Mouse (Mus musculus) thymus, adult 18-20 months (tissue): Measurements from ENCODE around the gene Tenm4.

Experiments
- DNase-seq, 2 experiments: peaks; one replicate each; pipeline ENCODE4 v3.0.0; 2022; ENCODE audit warnings: mixed read lengths in 2 of 2

Tenm4 gene

DNA sequence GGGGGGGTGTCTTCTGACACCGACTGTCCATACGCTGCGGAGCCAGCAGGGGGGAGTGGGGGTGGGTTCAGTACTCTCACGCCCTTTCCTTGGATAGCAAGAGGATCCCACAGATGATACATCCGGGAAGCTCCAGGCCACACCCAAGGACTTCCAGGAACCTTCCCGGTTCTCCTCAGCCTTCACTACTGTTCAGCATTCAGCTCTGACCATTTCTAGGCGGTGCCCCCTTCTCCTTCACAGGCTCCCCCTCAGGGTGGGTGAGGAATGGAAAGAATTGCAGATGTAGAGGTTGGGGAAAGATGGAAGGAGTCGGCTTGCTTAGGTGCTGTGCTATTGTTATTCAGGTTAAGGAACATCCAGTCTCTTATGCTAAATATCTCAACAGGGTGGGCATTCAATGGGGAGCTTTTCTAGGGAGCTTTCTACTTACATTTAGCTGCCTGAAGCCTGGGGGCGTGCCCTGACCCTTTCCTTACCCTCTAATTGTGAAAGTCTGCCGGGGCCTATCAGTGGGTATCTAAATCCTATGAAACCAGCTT, 33.8 kb downstream of the Tenm4 start:
- DNase-seq = no peak

DNA sequence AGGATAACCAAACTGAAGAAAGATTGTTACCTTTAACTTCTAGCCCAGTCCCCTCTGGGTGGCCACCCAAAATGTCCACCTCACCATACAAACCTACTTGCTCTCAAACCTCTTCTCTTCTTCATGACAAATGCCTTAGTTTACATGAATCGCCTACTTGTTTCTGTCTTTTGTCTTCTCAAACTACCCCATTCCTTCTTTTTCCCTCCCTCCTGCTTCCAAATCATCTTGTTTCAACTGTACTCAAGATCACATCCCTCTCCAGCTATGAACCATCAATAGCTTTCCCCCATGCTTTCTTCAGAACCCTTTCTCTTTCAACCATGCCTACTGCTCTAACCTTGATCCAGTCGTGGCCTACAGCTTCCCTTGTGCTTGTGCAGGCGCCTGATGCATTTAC, 36.0 kb downstream of the Tenm4 start:
- DNase-seq = no peak

- no peak for DNase-seq
Measured at GRCm38 (mm10) chr7:96209783-96210524, 38.9 kb downstream of the Tenm4 start.

DNA sequence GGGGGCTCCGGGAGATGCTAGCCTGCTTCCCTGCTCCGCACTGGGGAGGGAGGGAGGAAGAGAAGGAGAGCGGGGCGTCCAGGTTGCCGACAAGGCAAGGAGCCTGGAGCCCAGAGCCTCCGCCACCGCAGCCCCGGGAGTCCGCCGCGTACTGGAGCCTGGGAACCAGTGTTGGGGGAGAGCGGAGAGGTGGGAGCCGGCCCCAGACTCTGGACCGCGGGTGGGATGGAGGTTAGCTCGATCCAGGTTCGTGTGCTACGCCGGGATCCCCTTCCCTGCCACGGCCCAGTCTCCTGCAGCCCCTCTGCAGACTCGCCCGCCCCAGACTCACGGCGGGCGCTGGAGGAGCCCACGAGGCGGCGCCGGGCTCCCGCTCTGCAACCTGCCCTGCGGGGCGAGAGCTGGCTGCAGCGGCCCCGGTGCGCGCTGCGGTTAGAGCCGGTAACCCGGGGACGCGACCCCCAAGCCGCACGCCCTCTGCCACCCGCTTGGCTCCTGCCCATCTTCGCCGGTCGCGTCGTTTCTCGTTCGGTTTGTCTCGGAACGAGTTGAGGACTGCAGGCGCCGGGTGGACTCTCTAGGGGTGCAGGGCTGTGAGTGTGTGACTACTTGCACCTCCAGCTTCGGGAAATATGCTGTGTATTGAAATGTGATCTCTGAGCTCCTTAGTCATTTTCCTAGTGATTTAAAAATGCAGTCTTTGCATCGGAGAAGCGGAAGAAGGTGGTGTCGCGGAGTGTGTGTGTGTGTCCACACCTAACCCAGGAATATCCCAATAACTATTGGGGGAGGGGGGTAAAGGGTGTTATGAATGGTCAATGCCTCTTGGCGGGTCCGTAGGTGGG, 39.7 kb downstream of the Tenm4 start:
- DNase-seq = no peak

- no peak for DNase-seq
Measured at GRCm38 (mm10) chr7:96211618-96212021, 40.6 kb downstream of the Tenm4 start.

DNA sequence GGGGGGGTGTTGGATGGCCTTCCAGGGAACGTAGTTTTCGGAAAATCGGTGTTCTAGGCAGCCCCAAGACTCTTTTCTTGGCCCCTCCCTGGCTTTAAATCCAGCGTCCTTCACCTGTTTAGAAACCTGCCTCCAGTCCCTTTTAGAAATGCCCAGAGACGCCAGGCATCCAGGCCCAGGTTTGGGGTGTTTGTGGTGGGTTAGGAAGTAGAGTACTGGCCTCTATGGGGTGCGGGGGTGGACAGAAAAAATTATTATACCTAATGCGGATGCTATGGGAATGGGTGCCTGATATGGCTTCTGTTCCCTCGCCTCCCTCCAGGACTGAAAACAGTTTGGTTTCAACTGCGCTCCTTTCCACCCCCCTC, 41.2 kb downstream of the Tenm4 start:
- no peak for DNase-seq

GRCm38 (mm10) chr7:96212592-96213541, 41.8 kb downstream of the Tenm4 start:
- no peak for DNase-seq

DNA sequence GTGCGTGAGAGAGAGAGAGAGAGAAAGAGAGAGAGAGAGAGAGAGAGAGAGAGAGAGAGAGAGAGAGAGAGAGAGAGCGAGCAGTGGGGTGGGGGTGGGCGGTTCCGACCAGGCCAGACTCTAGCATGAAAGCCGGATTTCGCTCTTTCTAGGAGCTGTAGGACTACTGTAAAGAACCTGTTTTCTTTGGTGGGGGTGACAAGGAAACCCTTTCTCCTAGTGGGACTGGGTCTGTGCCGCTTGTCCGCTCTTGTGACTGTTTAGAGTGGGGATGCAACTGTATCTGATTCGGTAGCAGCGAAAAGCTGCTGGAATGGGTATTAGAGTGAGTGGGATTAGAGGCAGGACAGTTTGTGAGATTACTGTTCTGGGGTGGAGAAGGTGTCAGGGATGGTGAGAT, 42.7 kb downstream of the Tenm4 start:
- DNase-seq = no peak

GRCm38 (mm10) chr7:96214876-96215275, 43.8 kb downstream of the Tenm4 start:
- no peak for DNase-seq

DNA sequence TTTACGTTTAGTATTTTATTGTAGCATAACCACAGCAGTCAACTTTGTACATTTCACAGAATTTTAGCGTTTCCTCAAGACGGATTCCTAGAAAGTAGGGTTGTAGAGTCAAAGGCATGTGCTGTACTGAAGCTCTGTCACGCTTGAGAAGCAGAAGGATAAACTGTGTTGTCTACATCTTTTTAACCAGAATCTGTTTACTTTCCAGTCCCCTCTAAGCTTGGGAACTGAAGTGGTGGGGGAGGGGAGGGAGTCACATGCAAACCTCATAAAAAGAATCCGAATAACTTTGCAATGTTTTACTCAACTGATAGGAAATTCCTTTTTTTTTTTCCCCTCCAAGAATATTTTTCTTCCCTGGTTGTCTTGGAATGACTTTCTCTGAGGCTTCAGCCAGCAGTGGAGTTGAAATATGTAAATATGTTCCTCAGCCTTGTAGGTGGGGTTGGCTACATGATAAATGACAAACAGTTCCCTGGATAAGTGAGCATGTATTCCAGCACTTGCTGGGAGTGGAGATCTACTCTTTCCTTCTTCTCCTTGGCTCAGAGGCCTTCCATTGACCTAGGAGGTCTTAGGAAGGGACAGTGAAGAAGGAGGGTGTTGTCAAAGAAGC, 45.0 kb downstream of the Tenm4 start:
- no peak for DNase-seq

DNA sequence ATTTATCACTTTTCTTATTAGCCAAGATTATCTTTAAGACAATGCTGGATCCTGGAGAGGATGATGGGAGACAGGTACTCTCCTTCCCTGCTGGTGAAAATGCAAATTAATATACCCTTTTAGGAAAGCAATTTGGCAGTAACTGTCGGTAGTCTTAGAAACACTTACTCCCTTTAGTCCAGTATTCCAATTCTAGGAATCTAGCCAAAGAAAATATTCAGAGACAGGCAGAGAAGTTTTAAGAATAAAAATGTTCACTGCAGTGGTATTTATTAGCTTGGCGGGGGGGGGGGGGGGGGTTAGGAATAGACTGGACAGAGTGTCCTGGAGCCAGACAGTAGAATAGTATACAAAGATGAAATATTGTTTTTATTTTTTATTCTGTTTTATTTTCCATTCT, 48.3 kb downstream of the Tenm4 start:
- DNase-seq = no peak

DNA sequence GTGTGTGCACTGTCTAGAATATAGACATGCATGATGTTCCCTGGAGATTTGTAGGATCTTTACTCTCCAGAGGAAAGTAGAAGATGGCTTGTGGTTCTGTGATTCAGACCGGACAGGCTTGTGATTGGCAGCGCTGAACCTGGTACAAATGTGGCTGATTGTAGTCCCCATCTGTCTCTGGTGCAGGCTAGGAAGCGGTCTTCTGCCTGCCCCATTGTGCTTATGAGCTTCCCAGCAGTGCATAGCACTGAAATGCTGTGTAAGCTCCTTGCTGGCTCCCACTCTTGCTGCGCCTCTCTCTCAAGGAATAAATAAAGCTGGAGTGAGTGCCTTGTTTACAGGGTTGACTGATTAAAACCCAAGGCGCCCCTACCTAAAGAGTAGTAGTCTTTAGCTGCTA, 49.6 kb downstream of the Tenm4 start:
- DNase-seq = no peak

- no peak for DNase-seq
Measured at GRCm38 (mm10) chr7:96222569-96222968, 51.5 kb downstream of the Tenm4 start.

DNA sequence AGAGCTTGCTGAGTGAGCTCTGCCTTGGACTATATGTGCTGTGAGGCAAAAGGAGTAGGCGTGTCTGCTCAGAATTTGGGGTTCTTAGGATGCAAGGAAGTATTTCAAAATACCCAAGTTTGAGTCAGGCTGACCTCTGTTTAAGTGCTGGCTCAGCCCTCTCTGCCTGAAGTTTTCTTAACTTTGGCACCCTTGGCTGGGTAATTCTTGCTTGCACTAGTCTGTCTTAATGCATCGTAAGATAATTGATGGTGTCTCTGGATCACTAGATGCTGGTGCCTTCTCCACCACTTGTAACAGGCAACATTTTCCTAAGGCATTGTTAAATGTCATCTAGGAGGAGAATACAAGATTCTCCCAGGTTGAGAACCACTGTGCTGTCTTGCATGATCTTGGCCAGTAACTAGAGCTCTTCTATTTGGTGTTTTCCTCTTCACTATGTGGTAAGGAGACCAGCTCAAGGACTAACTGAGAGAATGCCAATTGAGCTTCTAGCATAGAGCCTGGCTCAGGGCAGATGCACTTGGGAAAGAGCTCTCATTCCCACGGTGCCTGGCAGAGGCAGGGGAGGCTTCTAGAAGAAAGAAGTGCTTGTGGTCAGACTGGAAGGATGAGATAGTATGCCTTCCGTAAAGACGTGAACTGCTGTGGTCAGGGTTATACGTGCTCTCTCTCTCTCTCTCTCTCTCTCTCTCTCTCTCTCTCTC, 57.7 kb downstream of the Tenm4 start:
- DNase-seq = no peak

DNA sequence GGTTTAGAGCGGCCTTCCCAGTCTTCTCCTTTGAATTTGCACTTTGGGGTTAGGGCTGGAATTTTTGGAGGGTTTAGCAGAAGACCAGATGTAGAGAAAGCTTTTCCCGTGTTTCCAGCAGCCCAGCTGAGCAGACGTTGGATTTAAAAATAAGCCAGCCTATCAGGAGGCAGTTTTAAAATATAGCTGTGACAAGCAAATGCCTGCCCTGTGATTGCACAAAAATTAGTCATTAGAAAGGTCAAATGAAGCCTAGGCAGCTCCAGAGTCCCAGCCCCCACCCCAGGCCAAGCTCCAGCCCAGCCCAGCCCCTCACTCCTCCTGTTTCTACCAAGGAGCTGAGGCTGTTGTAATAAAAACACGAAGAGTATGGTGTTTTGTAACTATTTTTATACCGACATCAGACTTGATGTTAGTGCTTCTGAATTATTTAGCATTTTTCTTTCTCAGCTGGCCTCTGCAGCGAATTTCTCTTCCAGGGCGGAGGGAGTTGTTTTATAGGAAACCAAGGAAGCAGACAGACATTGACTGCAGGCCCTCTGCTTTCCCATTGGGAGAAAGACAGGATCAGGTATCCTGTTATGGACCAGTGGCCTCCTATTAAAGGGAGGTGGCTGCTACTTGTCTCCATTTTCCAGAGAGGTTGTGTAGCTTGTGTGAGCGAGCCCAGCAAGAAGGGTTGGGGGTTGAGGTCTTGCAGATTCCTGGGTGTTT, 59.1 kb downstream of the Tenm4 start:
- no peak for DNase-seq

DNA sequence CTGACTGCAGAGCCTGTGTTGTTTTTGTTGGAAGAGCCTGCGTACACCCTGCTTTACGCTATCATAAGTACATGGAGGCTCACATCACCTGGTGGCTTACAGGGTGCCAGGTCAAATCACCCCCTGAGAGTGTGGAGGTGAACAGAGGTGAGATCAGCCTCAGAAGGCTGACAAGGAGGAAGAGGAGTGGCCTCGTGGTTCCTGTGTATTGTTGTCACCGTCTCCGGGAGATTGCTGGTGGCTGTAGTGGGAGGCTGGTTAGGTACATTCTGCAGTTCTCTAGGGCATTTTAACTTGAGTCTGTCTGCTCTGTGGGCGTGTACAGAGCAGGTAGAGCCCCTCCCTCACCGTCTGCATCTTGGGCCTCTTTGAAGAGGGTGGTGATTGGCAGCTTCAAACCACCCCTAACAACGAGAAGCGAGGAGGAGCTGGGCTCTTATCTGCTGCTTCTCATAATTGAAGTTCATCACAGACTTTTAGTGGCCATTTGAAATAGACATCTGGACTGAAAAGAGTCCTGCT, 59.7 kb downstream of the Tenm4 start:
- DNase-seq = no peak

- DNase-seq = no peak
Measured at GRCm38 (mm10) chr7:96235847-96236246, 64.8 kb downstream of the Tenm4 start.

DNA sequence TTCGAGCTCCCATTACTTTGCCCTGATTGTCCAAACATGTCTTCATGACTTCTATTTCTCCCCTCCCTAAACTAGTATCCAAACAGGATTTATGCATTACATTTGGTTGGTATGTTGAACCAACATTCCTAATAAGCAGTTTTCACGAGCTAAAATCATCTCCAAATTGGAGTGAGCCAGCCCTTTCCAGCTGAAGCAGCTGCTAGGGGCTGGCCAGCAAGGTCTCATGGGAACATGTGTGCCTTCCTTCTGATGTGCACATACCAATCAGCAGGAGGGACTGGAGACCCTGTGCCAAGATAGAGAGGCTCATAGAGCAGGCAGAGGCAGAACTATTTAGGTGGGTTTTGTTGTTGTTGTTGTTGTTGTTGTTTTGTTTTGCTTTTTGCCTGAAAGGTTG, 69.6 kb downstream of the Tenm4 start:
- no peak for DNase-seq

GRCm38 (mm10) chr7:96242328-96243185, 71.5 kb downstream of the Tenm4 start:
- no peak for DNase-seq

DNA sequence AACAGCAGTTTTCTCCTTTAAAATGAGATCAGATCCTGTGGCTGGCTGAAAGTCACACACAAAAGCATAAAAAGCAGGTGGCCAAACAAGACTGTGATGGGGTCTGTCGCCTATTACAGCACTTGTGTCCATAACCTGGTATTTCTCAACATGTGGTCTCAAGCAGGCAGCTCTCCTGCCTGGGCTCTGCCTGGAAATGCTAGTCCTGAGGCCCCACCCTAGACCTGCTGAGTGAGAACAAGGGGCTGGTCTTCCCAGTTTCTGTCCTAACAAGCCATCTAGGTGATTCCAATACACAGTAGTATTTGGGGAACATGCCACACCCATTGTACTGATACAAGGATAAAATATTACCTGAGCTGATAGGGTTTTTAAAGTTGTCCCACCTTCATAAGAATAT, 73.8 kb downstream of the Tenm4 start:
- DNase-seq = no peak
